19 mouse cellular contexts compared by ENCODE assay signal in genomic region chr12:12232097-12232496, GRCm38 (mm10). TPM values are rescaled to one million over a fixed set of nuclear protein-coding genes. Genes with fewer than 3 reads are reported as not detected.
DNase-seq lines count a peak whose midpoint lies in the region; TF ChIP-seq lines count a peak whose summit lies in the region.
"Had no signal": no experiment of that assay in that cellular context is flagged by ENCODE, and none has a peak within 500 bp of the region (broad histone marks: within the 10 kb centered on the region; RNA-seq: fewer than 3 reads in every experiment).

No protein-coding gene starts in this region.

- TF ChIP-seq CTCF in left cerebral cortex, adult 2 months (IDR thresholded peaks at IDR 0.05): no peak
- no peak for TF ChIP-seq CTCF in bone marrow macrophage, adult 2 months (IDR thresholded peaks at IDR 0.05; ENCODE audit: low read depth, low read length)

- peaks cover 36% of the 10 kb centered on the region for H3K4me1 ChIP-seq in bone marrow macrophage, adult 2 months (ENCODE audit: control insufficient read depth, insufficient read depth, low read length)
- H3K4me1 ChIP-seq: embryonic facial prominence, embryonic 12.5 days had no signal

- H3K4me3 ChIP-seq in left cerebral cortex, adult 2 months: no peak overlapping the region
- no peak overlapping the region for H3K4me3 ChIP-seq in bone marrow macrophage, adult 2 months (ENCODE audit: insufficient read depth, low read length)
- H3K4me3 ChIP-seq: embryonic facial prominence, embryonic 10.5 days; embryonic facial prominence, embryonic 12.5 days; forebrain, embryonic 13.5 days; forebrain, embryonic 15.5 days had no signal

- peak overlapping the region; percentile 67 for H3K27ac ChIP-seq in left cerebral cortex, adult 2 months
- 0 out of 2 replicates have a peak overlapping the region, but pooled peaks have one; percentile 28 for H3K27ac ChIP-seq in bone marrow macrophage, adult 2 months (ENCODE audit: insufficient read depth, low read depth, low read length)
- H3K27ac ChIP-seq: embryonic facial prominence, embryonic 10.5 days; embryonic facial prominence, embryonic 12.5 days; forebrain, embryonic 13.5 days; forebrain, embryonic 15.5 days had no signal

- no peak for DNase-seq in left cerebral cortex, adult 2 months (ENCODE audit: extremely low spot score in 1 of 2, low spot score in 2 of 2)
- no peak for DNase-seq in left cerebral cortex, adult 8-10 months (ENCODE audit: low spot score in 2 of 2)
- DNase-seq in brain, adult 2 months (ENCODE audit: low read depth, low spot score): peak; percentile 75
- DNase-seq in right cerebral cortex, adult 2 months (ENCODE audit: low spot score in 2 of 2): no peak
- DNase-seq: adrenal gland, adult 2 months; adrenal gland, postnatal 10 days; adrenal gland, postnatal 25 days; cerebellum, adult 11-12 months; cerebellum, adult 2 months; cerebellum, adult 9-10 months; cerebellum, postnatal 10 days; cerebellum, postnatal 25 days; forebrain, postnatal 0 days had no signal

- no peak for TF ChIP-seq POLR2A in bone marrow macrophage, adult 2 months (IDR thresholded peaks at IDR 0.05; ENCODE audit: borderline replicate concordance, low read depth, low read length)

- intact Hi-C loops in left cerebral cortex, adult 2 months (cut with DNase I): no loop called here

RNA-seq across cellular contexts. Expression of gene Fam49a, which starts 29.8 kb away (rescaled TPM):
- 100 to 1,000 TPM; 174 to 176 TPM for total RNA-seq in left cerebral cortex, adult 2 months (2021)
- 100 to 1,000 TPM; 156 to 178 (median 169) TPM for total RNA-seq in left cerebral cortex, adult 8-10 months (2022)
- polyA plus RNA-seq in bone marrow macrophage, adult 2 months (2012; ENCODE audit: insufficient read depth, insufficient read length, missing spikeins): 68.2 and 82.8 TPM in 2 replicates
- polyA plus RNA-seq: C2C12 had no signal
